Mouse (Mus musculus): ENCODE results near the gene Ces2b.
A peak's percentile ranks its signal among the peaks of the same experiment; 100 is the strongest.
"Not testable (repeated sequence)": the region's sequence is repeated elsewhere in the genome, so short reads cannot be mapped to it uniquely, and the experiment has no call there.

Gene Ces2b

GRCm38 (mm10) chr8:104831440-104831839 is at the start of gene Ces2b:
TSS of gene Ces2b (plus strand) at chr8:104831572.
- DNase-seq (ENCODE audit: low read depth), result no peak

- DNase-seq (ENCODE audit: low read depth), result no peak
Measured at GRCm38 (mm10) chr8:104787049-104787448, 44.3 kb upstream of the Ces2b start.

GRCm38 (mm10) chr8:104788929-104789328 is 42.4 kb upstream of the Ces2b start:
- no peak for DNase-seq (ENCODE audit: low read depth)

GRCm38 (mm10) chr8:104789886-104790680 is 41.3 kb upstream of the Ces2b start:
- peak; percentile 11 for DNase-seq (ENCODE audit: low read depth)

- no peak for DNase-seq (ENCODE audit: low read depth)
Measured at GRCm38 (mm10) chr8:104799385-104799784, 32.0 kb upstream of the Ces2b start.

- DNase-seq (ENCODE audit: low read depth), result no peak
Measured at GRCm38 (mm10) chr8:104806127-104806526, 25.2 kb upstream of the Ces2b start.

- no peak for DNase-seq (ENCODE audit: low read depth)
Measured at GRCm38 (mm10) chr8:104808542-104809413, 22.6 kb upstream of the Ces2b start.

GRCm38 (mm10) chr8:104809436-104809835 is 21.9 kb upstream of the Ces2b start:
- DNase-seq (ENCODE audit: low read depth), result no peak

GRCm38 (mm10) chr8:104826912-104827311 is 4.5 kb upstream of the Ces2b start:
- no peak for DNase-seq (ENCODE audit: low read depth)

- DNase-seq (ENCODE audit: low read depth), result no peak
Measured at GRCm38 (mm10) chr8:104828221-104828620, 3.2 kb upstream of the Ces2b start.

- DNase-seq (ENCODE audit: low read depth), result no peak
Measured at GRCm38 (mm10) chr8:104841360-104842078, 10.1 kb downstream of the Ces2b start.

- no peak for DNase-seq (ENCODE audit: low read depth)
Measured at GRCm38 (mm10) chr8:104846831-104847230, 15.5 kb downstream of the Ces2b start, which contains the start of gene Ces2c. TSS of gene Ces2c (plus strand) at chr8:104847068.

- no peak for DNase-seq (ENCODE audit: low read depth)
Measured at GRCm38 (mm10) chr8:104847741-104848462, 16.5 kb downstream of the Ces2b start.

- not testable (repeated sequence) for DNase-seq (ENCODE audit: low read depth)
Measured at GRCm38 (mm10) chr8:104866844-104867531, 35.6 kb downstream of the Ces2b start.

GRCm38 (mm10) chr8:104868876-104869275 is 37.5 kb downstream of the Ces2b start:
- not testable (repeated sequence) for DNase-seq (ENCODE audit: low read depth)

- DNase-seq (ENCODE audit: low read depth), result not testable (repeated sequence)
Measured at GRCm38 (mm10) chr8:104886223-104886926, 55.0 kb downstream of the Ces2b start.
